Mouse (Mus musculus): Measurements from ENCODE around the gene Cebpg. TPM values are rescaled to one million over a fixed set of nuclear protein-coding genes. Genes with fewer than 3 reads are reported as not detected.

The Cebpg gene
- polyA plus RNA-seq, 2 experiments, result 9.2 to 14.7 TPM

DNA sequence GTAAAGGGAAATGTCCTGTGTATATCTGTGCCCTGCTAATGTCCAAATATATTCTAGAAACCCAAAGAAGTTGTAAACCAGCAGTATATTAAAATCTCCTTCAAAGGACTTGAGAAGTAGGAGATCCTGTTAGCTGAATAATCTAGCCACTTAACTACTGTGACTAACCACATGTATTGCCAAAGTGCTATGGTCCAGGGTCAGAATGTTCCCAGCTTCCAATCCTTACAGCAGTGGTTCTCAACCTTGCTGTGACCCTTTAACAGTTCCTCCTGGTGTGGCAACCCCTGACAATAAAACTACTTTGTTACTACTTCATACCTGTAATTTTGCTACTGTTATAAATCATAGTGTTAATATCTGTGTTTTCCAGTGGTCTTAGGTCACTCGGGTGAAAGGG, 2.0 kb upstream of the Cebpg start:
- TF ChIP-seq CTCF (IDR thresholded peaks at IDR 0.05; ENCODE audit: low read depth) (no peak), EP300 (IDR thresholded peaks at IDR 0.05; ENCODE audit: low read depth) (no peak)
- Histone ChIP-seq H3K4me3 (ENCODE audit: insufficient read depth in 1 of 2, low read depth in 2 of 2, low read length in 2 of 2) (no peak overlapping the region), H3K4me2 (ENCODE audit: low read depth) (no peak overlapping the region), H3K27ac (no peak overlapping the region), H3K27me3 (ENCODE audit: control insufficient read depth, insufficient read depth, low read length) (no peaks in the 10 kb centered on the region), H3K9me3 (ENCODE audit: control insufficient read depth, low read length) (no peaks in the 10 kb centered on the region), H3K9ac (replicated peaks) (no peak overlapping the region), H3K4me1 (replicated peaks; ENCODE audit: control insufficient read depth in 2 of 2, insufficient read depth in 2 of 2, low read length in 1 of 2) (peaks cover 13 to 16% of the 10 kb centered on the region in 2 experiments), H3K36me3 (replicated peaks; ENCODE audit: control insufficient read depth, insufficient read depth, low read depth) (peaks cover 3% of the 10 kb centered on the region; the same call in 1 of the 2 replicates)
- DNase-seq (ENCODE audit: low read depth in 3 of 3, low spot score in 3 of 3) (no peak), ATAC-seq (ENCODE audit: insufficient read depth) (no peak)
- WGBS (ENCODE audit: insufficient replicate concordance), result 45% methylated on average over 1 of the region's 1 CpGs

DNA sequence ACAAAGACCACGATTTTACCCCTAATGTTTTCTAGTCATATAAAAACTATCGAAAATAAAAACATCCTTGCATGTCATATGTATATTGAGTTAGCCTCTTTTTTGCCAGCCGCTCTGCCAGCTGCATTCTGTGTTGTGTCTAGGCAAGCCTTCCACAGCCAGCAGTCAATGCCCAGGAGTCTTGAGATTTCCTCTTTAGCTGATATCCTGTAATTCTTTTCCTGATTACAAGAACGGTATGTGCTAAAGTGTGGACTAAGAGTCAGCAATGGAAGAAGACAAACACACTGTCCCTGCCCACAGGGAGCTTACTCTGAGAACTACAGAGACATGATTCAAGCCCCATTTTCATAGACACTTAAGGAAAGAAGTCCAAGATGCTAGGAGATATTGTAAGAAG, 1.2 kb upstream of the Cebpg start:
- Histone ChIP-seq H3K36me3 (replicated peaks; ENCODE audit: control insufficient read depth, insufficient read depth, low read depth) (peaks cover 3% of the 10 kb centered on the region; the same call in 1 of the 2 replicates), H3K27ac (no peak overlapping the region), H3K4me1 (replicated peaks; ENCODE audit: control insufficient read depth in 2 of 2, insufficient read depth in 2 of 2, low read length in 1 of 2) (peaks cover 13 to 16% of the 10 kb centered on the region in 2 experiments), H3K27me3 (ENCODE audit: control insufficient read depth, insufficient read depth, low read length) (no peaks in the 10 kb centered on the region), H3K4me2 (ENCODE audit: low read depth) (no peak overlapping the region), H3K9me3 (ENCODE audit: control insufficient read depth, low read length) (no peaks in the 10 kb centered on the region), H3K4me3 (ENCODE audit: insufficient read depth in 1 of 2, low read depth in 2 of 2, low read length in 2 of 2) (no peak overlapping the region), H3K9ac (replicated peaks) (no peak overlapping the region; the same call in 1 of the 2 replicates)
- DNase-seq (ENCODE audit: low read depth in 3 of 3, low spot score in 3 of 3) (no peak), ATAC-seq (ENCODE audit: insufficient read depth) (no peak)
- WGBS (ENCODE audit: insufficient replicate concordance), result 57% methylated on average over 4 of the region's 4 CpGs
- TF ChIP-seq EP300 (IDR thresholded peaks at IDR 0.05; ENCODE audit: low read depth) (no peak), CTCF (IDR thresholded peaks at IDR 0.05; ENCODE audit: low read depth) (no peak)

DNA sequence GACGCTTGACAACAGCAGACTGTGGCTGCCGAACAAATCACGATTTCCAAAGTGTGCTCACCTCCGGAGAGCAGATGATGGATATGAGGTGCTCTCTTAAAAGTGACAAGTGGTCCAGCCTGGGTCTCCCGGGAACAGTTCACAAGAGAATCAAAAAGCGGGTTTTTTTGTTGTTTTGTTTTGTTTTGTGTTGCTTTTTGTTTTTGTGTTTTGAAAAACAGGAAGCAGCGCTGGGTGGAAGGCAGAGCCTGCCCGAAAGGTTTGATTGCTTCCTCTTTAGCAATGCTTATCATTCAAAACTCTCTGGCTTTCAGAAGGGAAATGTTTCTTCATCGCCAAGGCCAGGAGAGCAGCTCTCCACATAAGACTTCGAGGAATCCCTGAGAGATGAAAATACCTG, 626 bp upstream of the Cebpg start:
- WGBS (ENCODE audit: insufficient replicate concordance), result 2% methylated on average over 10 of the region's 10 CpGs
- Histone ChIP-seq H3K9me3 (ENCODE audit: control insufficient read depth, low read length) (no peaks in the 10 kb centered on the region), H3K36me3 (replicated peaks; ENCODE audit: control insufficient read depth, insufficient read depth, low read depth) (peaks cover 3% of the 10 kb centered on the region; the same call in 1 of the 2 replicates), H3K4me1 (replicated peaks; ENCODE audit: control insufficient read depth in 2 of 2, insufficient read depth in 2 of 2, low read length in 1 of 2) (peaks cover 13 to 16% of the 10 kb centered on the region in 2 experiments), H3K4me2 (ENCODE audit: low read depth) (peak overlapping the region; percentile 85), H3K27me3 (ENCODE audit: control insufficient read depth, insufficient read depth, low read length) (no peaks in the 10 kb centered on the region), H3K9ac (replicated peaks) (peak overlapping the region; percentile 70), H3K27ac (peak overlapping the region; percentile 75), H3K4me3 (ENCODE audit: insufficient read depth in 1 of 2, low read depth in 2 of 2, low read length in 2 of 2) (peak overlapping the region; percentile 57 to 91)
- DNase-seq (ENCODE audit: low read depth in 3 of 3, low spot score in 3 of 3), result peak in 2 of 3 experiments; percentile 18 to 27
- TF ChIP-seq CTCF (IDR thresholded peaks at IDR 0.05; ENCODE audit: low read depth) (no peak), EP300 (IDR thresholded peaks at IDR 0.05; ENCODE audit: low read depth) (no peak)
- no peak for ATAC-seq (ENCODE audit: insufficient read depth)

DNA sequence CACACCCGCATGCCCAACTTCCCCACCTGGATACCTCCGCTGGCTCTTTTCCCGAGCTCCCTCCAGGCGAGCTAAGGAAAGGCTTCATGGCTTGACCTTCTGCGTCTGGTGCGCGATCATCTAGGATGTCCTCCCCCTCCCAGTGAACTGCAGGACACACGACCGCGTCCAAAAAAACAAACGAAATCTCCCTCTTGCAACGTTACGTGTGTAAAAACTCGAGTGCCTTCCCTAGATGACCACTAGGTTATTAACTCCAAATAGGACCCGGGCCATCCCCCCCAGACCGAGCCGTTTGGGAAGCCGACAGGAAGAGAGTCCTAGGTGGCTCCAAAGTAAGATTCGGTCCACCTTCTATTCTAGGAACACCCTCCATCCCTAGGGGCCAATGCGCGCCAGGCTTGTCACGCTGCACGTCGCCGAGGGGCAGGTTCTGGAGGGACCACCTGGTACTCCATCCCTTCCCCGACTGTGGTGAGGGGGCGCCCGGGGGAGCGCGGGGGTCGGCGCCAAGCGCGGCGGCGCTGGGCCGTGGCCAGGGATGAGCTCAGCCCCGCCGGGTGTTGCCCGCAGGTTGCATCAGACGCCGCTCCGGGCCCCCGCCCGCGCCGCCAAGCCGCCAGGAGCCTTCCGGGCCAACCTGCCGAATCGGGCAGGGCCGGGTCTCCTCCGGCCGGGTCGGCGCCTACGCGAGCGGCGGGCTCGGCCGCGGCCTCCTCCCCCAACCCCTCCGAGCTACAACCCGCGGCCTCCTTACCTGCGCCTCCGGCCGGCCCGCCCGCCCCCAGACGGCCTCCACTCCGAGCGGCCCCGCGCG, 546 bp downstream of the Cebpg start:
- peak overlapping the region; percentile 73 for H3K27ac ChIP-seq
- DNase-seq (ENCODE audit: low read depth in 3 of 3, low spot score in 3 of 3), result peak in 2 of 3 experiments; percentile 17 to 27
- no peaks in the 10 kb centered on the region for H3K27me3 ChIP-seq (ENCODE audit: control insufficient read depth, insufficient read depth, low read length)
- WGBS (ENCODE audit: insufficient replicate concordance), result under 1% methylated on average over 62 of the region's 77 CpGs
- peak overlapping the region; percentile 77 for H3K4me2 ChIP-seq (ENCODE audit: low read depth)
- TF ChIP-seq EP300 (IDR thresholded peaks at IDR 0.05; ENCODE audit: low read depth) (no peak), CTCF (IDR thresholded peaks at IDR 0.05; ENCODE audit: low read depth) (no peak)
- H3K4me3 ChIP-seq (ENCODE audit: insufficient read depth in 1 of 2, low read depth in 2 of 2, low read length in 2 of 2), result peak overlapping the region; percentile 91
- peak; percentile 77 for ATAC-seq (ENCODE audit: insufficient read depth)
- peaks cover 13 to 16% of the 10 kb centered on the region in 2 experiments for H3K4me1 ChIP-seq (replicated peaks; ENCODE audit: control insufficient read depth in 2 of 2, insufficient read depth in 2 of 2, low read length in 1 of 2)
- peak overlapping the region; percentile 93 for H3K9ac ChIP-seq (replicated peaks)
- peaks cover 7% of the 10 kb centered on the region for H3K36me3 ChIP-seq (replicated peaks; ENCODE audit: control insufficient read depth, insufficient read depth, low read depth)
- no peaks in the 10 kb centered on the region for H3K9me3 ChIP-seq (ENCODE audit: control insufficient read depth, low read length)

DNA sequence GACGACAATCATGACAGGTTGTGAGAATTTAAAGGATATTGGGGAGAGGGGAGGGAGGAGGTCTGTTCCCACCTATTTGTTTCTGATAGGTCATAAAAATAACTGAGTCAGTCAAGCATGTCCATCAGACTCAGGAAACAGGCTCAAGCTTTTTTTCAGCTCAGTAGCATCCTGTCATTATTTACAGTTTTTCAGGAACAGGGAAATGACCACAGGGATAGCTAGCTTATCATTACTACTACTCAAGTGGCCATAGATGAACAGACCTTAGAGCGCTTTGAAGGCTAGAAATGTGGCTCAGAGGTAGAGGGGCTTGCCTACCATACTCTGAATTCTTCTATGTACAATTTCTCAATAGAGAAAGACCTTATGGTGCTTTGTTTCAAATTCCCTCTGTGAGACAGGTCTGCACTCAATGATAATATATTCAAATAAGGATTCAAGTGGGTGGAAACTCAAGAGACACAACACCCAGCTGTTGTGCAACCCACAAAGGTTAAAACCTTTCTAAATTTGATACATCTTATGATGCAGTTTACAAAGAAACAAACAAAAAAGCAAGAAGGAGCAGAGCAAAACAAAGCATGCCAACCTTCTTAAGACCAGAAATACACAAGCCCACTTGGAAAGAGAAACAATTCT, 1.3 kb downstream of the Cebpg start:
- peak overlapping the region; percentile 93 for H3K9ac ChIP-seq (replicated peaks)
- ATAC-seq (ENCODE audit: insufficient read depth), result no peak
- no peaks in the 10 kb centered on the region for H3K9me3 ChIP-seq (ENCODE audit: control insufficient read depth, low read length)
- 69% methylated on average over 2 of the region's 2 CpGs for WGBS (ENCODE audit: insufficient replicate concordance)
- H3K4me3 ChIP-seq (ENCODE audit: insufficient read depth in 1 of 2, low read depth in 2 of 2, low read length in 2 of 2), result peak overlapping the region; percentile 91
- no peak for DNase-seq (ENCODE audit: low read depth in 3 of 3, low spot score in 3 of 3)
- TF ChIP-seq CTCF (IDR thresholded peaks at IDR 0.05; ENCODE audit: low read depth), result no peak
- no peak for TF ChIP-seq EP300 (IDR thresholded peaks at IDR 0.05; ENCODE audit: low read depth)
- H3K36me3 ChIP-seq (replicated peaks; ENCODE audit: control insufficient read depth, insufficient read depth, low read depth), result peaks cover 11% of the 10 kb centered on the region
- no peaks in the 10 kb centered on the region for H3K27me3 ChIP-seq (ENCODE audit: control insufficient read depth, insufficient read depth, low read length)
- peak overlapping the region; percentile 77 for H3K4me2 ChIP-seq (ENCODE audit: low read depth)
- peaks cover 13 to 16% of the 10 kb centered on the region in 2 experiments for H3K4me1 ChIP-seq (replicated peaks; ENCODE audit: control insufficient read depth in 2 of 2, insufficient read depth in 2 of 2, low read length in 1 of 2)
- H3K27ac ChIP-seq, result peak overlapping the region; percentile 73

Measured in liver, embryonic 14.5 days (tissue).